In genomic region chr7:43436341-43437255, GRCm38 (mm10) we compare ENCODE assay signal across 24 mouse cellular contexts. TPM values are rescaled to one million over a fixed set of nuclear protein-coding genes. Genes with fewer than 3 reads are reported as not detected.
DNase-seq lines count a peak whose midpoint lies in the region; ATAC-seq and TF ChIP-seq lines count a peak whose summit lies in the region.
"Had no signal": no experiment of that assay in that cellular context is flagged by ENCODE, and none has a peak within 500 bp of the region (broad histone marks: within the 10 kb centered on the region; RNA-seq: fewer than 3 reads in every experiment).

TSS of gene Nkg7 (plus strand) at chr7:43437073.

- no peaks in the 10 kb centered on the region for H3K27me3 ChIP-seq in liver, postnatal 0 days (ENCODE audit: insufficient read depth, low read length)
- no peaks in the 10 kb centered on the region for H3K27me3 ChIP-seq in small intestine, adult 2 months (ENCODE audit: control insufficient read depth, insufficient read depth, low read length)
- H3K27me3 ChIP-seq: embryonic facial prominence, embryonic 15.5 days; intestine, embryonic 15.5 days; kidney, embryonic 15.5 days had no signal

- H3K27ac ChIP-seq in bone marrow, adult 2 months (ENCODE audit: control insufficient read depth, insufficient read depth, low read depth, low read length, poor library complexity): peak within 1 kb of the TSS; percentile 52
- no peak within 1 kb of the TSS for H3K27ac ChIP-seq in liver, postnatal 0 days (ENCODE audit: low read depth)
- peak within 1 kb of the TSS; percentile 49 for H3K27ac ChIP-seq in small intestine, adult 2 months (ENCODE audit: insufficient read depth, low read depth, low read length)
- H3K27ac ChIP-seq: embryonic facial prominence, embryonic 15.5 days; heart, embryonic 13.5 days; hindbrain, embryonic 10.5 days; intestine, embryonic 15.5 days; kidney, embryonic 15.5 days; midbrain, embryonic 13.5 days had no signal

- TF ChIP-seq EP300 in liver, postnatal 0 days (IDR thresholded peaks at IDR 0.05; ENCODE audit: low read depth): no peak

- no peaks in the 10 kb centered on the region; the same call in 1 of the 2 replicates for H3K9me3 ChIP-seq in liver, postnatal 0 days (ENCODE audit: low read length)
- H3K9me3 ChIP-seq: embryonic facial prominence, embryonic 15.5 days; heart, embryonic 13.5 days; intestine, embryonic 15.5 days; kidney, embryonic 15.5 days; midbrain, embryonic 13.5 days had no signal

- 16% methylated on average over 10 of the region's 10 CpGs for WGBS in bone marrow, adult 2 months
- 49% methylated on average over 10 of the region's 10 CpGs for WGBS in liver, postnatal 0 days (ENCODE audit: insufficient replicate concordance)
- 71% methylated on average over 10 of the region's 10 CpGs for WGBS in small intestine, adult 2 months

- TF ChIP-seq CTCF in bone marrow, adult 2 months (IDR thresholded peaks at IDR 0.05; ENCODE audit: control insufficient read depth, insufficient read depth, low read length): 0 out of 2 replicates have a peak, but pooled peaks have one; percentile 5
- no peak for TF ChIP-seq CTCF in liver, postnatal 0 days (IDR thresholded peaks at IDR 0.05; ENCODE audit: low read depth)
- TF ChIP-seq CTCF in small intestine, adult 2 months (IDR thresholded peaks at IDR 0.05; ENCODE audit: extremely low read depth, insufficient read length, insufficient replicate concordance, low read depth, low read length): no peak

- H3K4me2 ChIP-seq in liver, postnatal 0 days (ENCODE audit: low read depth, low read length): no peak within 1 kb of the TSS
- H3K4me2 ChIP-seq: embryonic facial prominence, embryonic 15.5 days; heart, embryonic 13.5 days; intestine, embryonic 15.5 days; kidney, embryonic 15.5 days; midbrain, embryonic 13.5 days had no signal

- no peak within 1 kb of the TSS for H3K9ac ChIP-seq in liver, postnatal 0 days (replicated peaks)
- H3K9ac ChIP-seq: embryonic facial prominence, embryonic 15.5 days; heart, embryonic 13.5 days; intestine, embryonic 15.5 days; kidney, embryonic 15.5 days; midbrain, embryonic 13.5 days had no signal

- no peak for TF ChIP-seq POLR2A in bone marrow, adult 2 months (IDR thresholded peaks at IDR 0.05; ENCODE audit: borderline replicate concordance, control insufficient read depth, low read depth, low read length)
- no peak for TF ChIP-seq POLR2A in small intestine, adult 2 months (IDR thresholded peaks at IDR 0.05; ENCODE audit: low read depth, low read length)

- H3K4me3 ChIP-seq in bone marrow, adult 2 months (replicated peaks; ENCODE audit: control insufficient read depth, low read depth, low read length): peak within 1 kb of the TSS; percentile 40
- no peak within 1 kb of the TSS for H3K4me3 ChIP-seq in liver, postnatal 0 days (ENCODE audit: low read depth, low read length)
- H3K4me3 ChIP-seq in small intestine, adult 2 months (ENCODE audit: low read depth, low read length): peak within 1 kb of the TSS; percentile 45
- H3K4me3 ChIP-seq: embryonic facial prominence, embryonic 15.5 days; heart, embryonic 13.5 days; hindbrain, embryonic 10.5 days; intestine, embryonic 15.5 days; kidney, embryonic 15.5 days; midbrain, embryonic 13.5 days; myocyte had no signal

- DNase-seq in thymus, postnatal 0 days (ENCODE audit: low spot score): peak; percentile 33
- no peak for DNase-seq in thymus, adult 18-20 months
- DNase-seq in liver, postnatal 0 days: no peak
- DNase-seq in gastrocnemius, postnatal 10 days: no peak
- no peak for DNase-seq in kidney, postnatal 36 days
- no peak for DNase-seq in testis, postnatal 14 days (ENCODE audit: low spot score)
- DNase-seq: adrenal gland, postnatal 36 days; embryo, embryonic 11 days; gastrocnemius, postnatal 25 days; lung, postnatal 14 days; right cerebral cortex, adult 18-20 months; spleen, adult 18-20 months had no signal

- peaks cover 5% of the 10 kb centered on the region; the same call in 1 of the 2 replicates for H3K4me1 ChIP-seq in bone marrow, adult 2 months (ENCODE audit: control insufficient read depth, insufficient read depth, low read length)
- H3K4me1 ChIP-seq in liver, postnatal 0 days (ENCODE audit: insufficient read depth): peaks cover 20% of the 10 kb centered on the region
- H3K4me1 ChIP-seq in small intestine, adult 2 months (ENCODE audit: control insufficient read depth, insufficient read depth, insufficient read length, low read length): no peaks in the 10 kb centered on the region
- H3K4me1 ChIP-seq: embryonic facial prominence, embryonic 15.5 days; heart, embryonic 13.5 days; hindbrain, embryonic 10.5 days; intestine, embryonic 15.5 days; kidney, embryonic 15.5 days; midbrain, embryonic 13.5 days had no signal

- H3K36me3 ChIP-seq in liver, postnatal 0 days (replicated peaks; ENCODE audit: insufficient read depth, low read length): no peaks in the 10 kb centered on the region
- H3K36me3 ChIP-seq in small intestine, adult 2 months (ENCODE audit: control insufficient read depth, insufficient read depth, low read length): no peaks in the 10 kb centered on the region
- H3K36me3 ChIP-seq: embryonic facial prominence, embryonic 15.5 days; heart, embryonic 13.5 days; hindbrain, embryonic 10.5 days; intestine, embryonic 15.5 days; kidney, embryonic 15.5 days; midbrain, embryonic 13.5 days had no signal

- ATAC-seq in liver, postnatal 0 days: no peak
- ATAC-seq: intestine, embryonic 15.5 days; midbrain, embryonic 13.5 days had no signal

RNA-seq across cellular contexts. Expression of gene Nkg7, which starts in this region (rescaled TPM):
- 94.0 and 101 TPM in 2 replicates for polyA plus RNA-seq in thymus, postnatal 0 days (2015; fragmentation: Nextera tagmentation; extraction: Ambion mirVana)
- 18.5 and 43.6 TPM in 2 replicates for polyA plus RNA-seq in bone marrow, adult 2 months (2011; ENCODE audit: insufficient read depth, insufficient read length, low replicate concordance, missing spikeins)
- polyA plus RNA-seq in liver, postnatal 0 days (2015; fragmentation: Nextera tagmentation; extraction: Ambion mirVana): 12.6 and 16.2 TPM in 2 replicates
- polyA plus RNA-seq in small intestine, adult 2 months (2012; rRNA removed): 28.1 and 31.3 TPM in 2 replicates
- total RNA-seq in gastrocnemius, postnatal 10 days (2021): not detected
- total RNA-seq: gastrocnemius, postnatal 25 days; layer of hippocampus, adult 18-20 months; left cerebral cortex, postnatal 36 days had no signal
- polyA plus RNA-seq: forebrain, embryonic 11.5 days; hindbrain, embryonic 10.5 days; kidney, embryonic 15.5 days; midbrain, embryonic 13.5 days; myocyte had no signal
